Mouse (Mus musculus) heart, postnatal 0 days (tissue): Measurements from ENCODE around the gene Smc5.

Experiments
- CTCF ChIP-seq: IDR thresholded peaks from 2 replicates; pipeline ENCODE4 v1.5.1; 2016; ENCODE audit warnings: antibody characterized with exemption, control low read depth, low read depth
- EP300 ChIP-seq: IDR thresholded peaks from 2 replicates; pipeline ENCODE4 v1.6.1; 2016; ENCODE audit warnings: antibody characterized with exemption, low read depth

- TF ChIP-seq CTCF (no peak), EP300 (no peak)
Observed at GRCm38 (mm10) chr19:23193076-23193475, 80.6 kb downstream of the Smc5 start.
